Mouse (Mus musculus): ENCODE data around the gene Ube3a. TPM values are rescaled to one million over a fixed set of nuclear protein-coding genes. Genes with fewer than 3 reads are reported as not detected.

The Ube3a gene
- 88.5 and 92.6 TPM in 2 replicates for polyA plus RNA-seq (2016; fragmentation: Nextera tagmentation; extraction: Ambion mirVana)

DNA sequence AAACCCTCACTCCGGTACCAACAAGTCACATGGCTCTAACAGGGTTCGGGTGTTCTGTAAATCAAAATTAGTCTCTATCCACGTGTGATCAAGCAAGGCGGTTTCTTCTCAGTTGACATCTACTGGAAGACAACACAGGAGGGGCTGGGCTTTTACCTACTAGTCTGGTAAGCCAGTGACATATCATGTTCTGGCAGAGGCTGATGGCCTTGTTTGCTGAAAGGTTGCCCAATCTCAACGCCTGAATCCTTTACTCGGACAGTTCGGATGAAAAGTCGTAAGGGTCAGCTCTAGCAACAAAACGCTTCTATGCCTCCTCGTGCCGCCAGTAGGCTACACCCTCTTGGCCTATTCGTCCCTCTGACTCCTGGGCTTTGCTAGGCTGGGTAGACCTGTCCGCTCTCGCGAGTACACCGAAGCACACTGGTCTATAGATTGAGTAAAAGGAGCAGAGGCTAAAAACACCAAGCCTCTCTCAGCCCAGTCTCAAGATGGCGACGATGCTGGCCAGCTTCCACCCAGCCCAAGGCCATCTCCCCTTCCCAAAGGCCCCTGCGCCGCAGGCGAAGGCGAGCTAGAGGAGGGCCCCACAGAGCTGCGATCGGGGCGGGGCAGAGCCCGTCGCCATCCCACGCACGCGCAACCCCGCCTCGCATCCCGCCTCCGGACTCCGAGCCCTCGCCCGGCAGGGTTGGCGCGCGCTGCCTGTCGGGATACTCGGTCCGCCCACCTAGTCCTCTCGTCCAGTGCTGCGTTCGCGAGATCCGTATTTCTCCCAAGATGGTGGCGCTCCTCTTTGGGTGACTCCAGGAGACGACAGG lies at the start of gene Ube3a:
TSS of gene Ube3a (plus strand) at position 706 of the 821 bp plus-strand sequence.
- Histone ChIP-seq H3K9me3 (replicated peaks) (no peaks in the 10 kb centered on the region), H3K36me3 (no peaks in the 10 kb centered on the region), H3K4me1 (peaks cover 12% of the 10 kb centered on the region), H3K27me3 (replicated peaks) (no peaks in the 10 kb centered on the region), H3K4me2 (peak within 1 kb of the TSS; percentile 77), H3K27ac (peak within 1 kb of the TSS; percentile 92), H3K4me3 (peak within 1 kb of the TSS; percentile 72), H3K9ac (peak within 1 kb of the TSS; percentile 98)
- ATAC-seq = peak; percentile 97
- 3% methylated on average over 50 of the region's 50 CpGs for WGBS (ENCODE audit: insufficient replicate concordance)

DNA sequence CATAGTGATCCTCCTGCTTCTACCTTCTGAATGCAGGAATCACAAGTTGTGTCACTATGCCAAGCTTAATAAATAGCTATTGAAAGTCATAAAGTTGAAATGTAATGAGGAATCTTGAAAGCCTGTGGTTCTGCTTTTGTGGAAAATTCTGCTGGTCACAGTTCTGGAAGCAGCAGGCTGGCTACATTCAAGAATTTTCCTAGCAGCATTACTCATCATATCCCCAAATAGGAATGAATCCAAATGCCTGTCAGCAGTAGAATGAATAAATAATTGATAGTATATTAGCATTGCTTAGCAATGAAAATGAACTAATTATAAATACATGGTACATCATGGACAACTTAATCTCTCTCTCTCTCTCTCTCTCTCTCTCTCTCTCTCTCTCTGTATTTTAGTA lies 35.7 kb upstream of the Ube3a start:
- ATAC-seq = no peak
- Histone ChIP-seq H3K4me2 (no peak overlapping the region), H3K4me3 (no peak overlapping the region)

GRCm38 (mm10) chr7:59214911-59215310 lies 13.6 kb upstream of the Ube3a start:
- Histone ChIP-seq H3K4me3 (no peak overlapping the region), H3K9ac (no peak overlapping the region), H3K4me1 (no peaks in the 10 kb centered on the region), H3K27ac (no peak overlapping the region), H3K36me3 (no peaks in the 10 kb centered on the region), H3K9me3 (replicated peaks) (peaks cover 3% of the 10 kb centered on the region; the same call in 1 of the 2 replicates), H3K4me2 (no peak overlapping the region), H3K27me3 (replicated peaks) (no peaks in the 10 kb centered on the region)
- no peak for ATAC-seq
- 60% methylated on average over 1 of the region's 1 CpGs for WGBS (ENCODE audit: insufficient replicate concordance)

More for the DNA sequence above, 35.7 kb upstream of the Ube3a start:
- H3K9me3 ChIP-seq (replicated peaks) = no peaks in the 10 kb centered on the region
- H3K9ac ChIP-seq = no peak overlapping the region
- no peaks in the 10 kb centered on the region for H3K36me3 ChIP-seq
- no peaks in the 10 kb centered on the region for H3K27me3 ChIP-seq (replicated peaks)
- no peak overlapping the region for H3K27ac ChIP-seq
- H3K4me1 ChIP-seq = no peaks in the 10 kb centered on the region

DNA sequence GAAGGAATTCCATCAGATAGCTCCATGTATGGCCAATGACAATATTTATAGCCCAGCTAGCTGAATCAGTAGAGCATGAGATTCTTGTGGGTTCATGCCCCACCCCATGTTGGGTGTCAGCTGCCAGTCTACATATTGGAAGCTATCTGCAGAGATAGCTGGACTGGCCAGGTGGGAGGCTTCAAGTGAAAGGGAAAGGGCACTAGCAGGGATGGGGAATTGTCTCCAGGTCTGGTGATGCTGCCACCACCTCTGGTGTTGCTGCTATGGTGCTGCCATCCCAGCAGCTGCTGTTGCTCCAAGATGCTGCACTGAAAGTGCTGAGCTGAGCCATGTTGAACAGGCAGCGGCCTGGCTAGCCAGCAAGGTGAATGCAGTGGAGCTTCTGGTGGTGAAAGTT lies 7.3 kb upstream of the Ube3a start:
- Histone ChIP-seq H3K27ac (no peak overlapping the region), H3K4me3 (no peak overlapping the region), H3K36me3 (no peaks in the 10 kb centered on the region), H3K4me2 (no peak overlapping the region), H3K27me3 (replicated peaks) (no peaks in the 10 kb centered on the region), H3K9me3 (replicated peaks) (no peaks in the 10 kb centered on the region; the same call in 1 of the 2 replicates), H3K9ac (no peak overlapping the region), H3K4me1 (no peaks in the 10 kb centered on the region)
- WGBS (ENCODE audit: insufficient replicate concordance) = 60% methylated on average over 1 of the region's 1 CpGs
- no peak for ATAC-seq

- under 1% methylated on average over 39 of the region's 39 CpGs for WGBS (ENCODE audit: insufficient replicate concordance)
- H3K27me3 ChIP-seq (replicated peaks) = no peaks in the 10 kb centered on the region
- no peaks in the 10 kb centered on the region for H3K36me3 ChIP-seq
- H3K4me3 ChIP-seq = peak overlapping the region; percentile 72
- ATAC-seq = peak; percentile 67
- H3K4me2 ChIP-seq = peak overlapping the region; percentile 77
- peak overlapping the region; percentile 92 for H3K27ac ChIP-seq
- peaks cover 15% of the 10 kb centered on the region for H3K4me1 ChIP-seq
- H3K9ac ChIP-seq = peak overlapping the region; percentile 98
- H3K9me3 ChIP-seq (replicated peaks) = no peaks in the 10 kb centered on the region
Measured at GRCm38 (mm10) chr7:59228866-59229182, 274 bp downstream of the Ube3a start.

DNA sequence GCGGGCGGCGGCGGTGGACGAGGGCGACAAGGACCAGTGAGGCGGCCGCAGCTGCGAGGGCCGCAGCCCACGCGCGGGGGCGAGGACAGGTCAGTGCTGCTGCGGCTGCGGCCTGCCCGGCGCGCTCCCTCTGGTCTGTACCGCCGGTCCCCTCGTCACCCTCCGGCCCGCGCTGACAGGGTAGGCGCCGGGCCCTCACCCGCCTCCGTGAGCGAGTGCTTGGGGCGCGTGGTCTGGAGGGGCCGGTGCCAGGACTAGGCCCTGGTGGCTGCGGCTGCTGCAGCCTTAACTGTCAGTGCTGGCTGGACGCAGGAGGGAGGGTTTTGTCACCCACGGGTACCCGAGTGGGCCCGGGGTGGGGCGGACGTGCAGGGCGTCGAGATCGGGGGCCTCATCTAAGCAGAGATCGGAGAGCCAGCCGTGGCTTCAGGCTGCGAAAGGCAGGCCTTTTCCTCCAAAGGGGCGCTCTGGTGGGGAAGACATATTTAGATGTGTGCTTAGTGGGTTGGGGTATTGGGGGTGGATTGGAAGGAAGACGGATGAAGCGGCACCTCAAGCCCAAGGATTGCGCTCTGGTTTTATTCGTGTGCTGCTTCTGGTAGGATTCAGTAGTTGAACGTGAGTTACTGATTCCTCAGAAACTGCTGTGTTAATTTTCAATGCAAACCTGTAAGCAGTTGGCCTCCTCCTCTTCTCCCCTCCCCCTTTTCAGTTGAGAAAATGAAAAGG lies 797 bp downstream of the Ube3a start:
- Histone ChIP-seq H3K4me1 (peaks cover 18% of the 10 kb centered on the region), H3K27ac (peak overlapping the region; percentile 92), H3K36me3 (no peaks in the 10 kb centered on the region), H3K9me3 (replicated peaks) (no peaks in the 10 kb centered on the region), H3K4me3 (peak overlapping the region; percentile 72), H3K4me2 (peak overlapping the region; percentile 77), H3K27me3 (replicated peaks) (no peaks in the 10 kb centered on the region), H3K9ac (peak overlapping the region; percentile 98)
- ATAC-seq = peak; percentile 34
- under 1% methylated on average over 46 of the region's 52 CpGs for WGBS (ENCODE audit: insufficient replicate concordance)

DNA sequence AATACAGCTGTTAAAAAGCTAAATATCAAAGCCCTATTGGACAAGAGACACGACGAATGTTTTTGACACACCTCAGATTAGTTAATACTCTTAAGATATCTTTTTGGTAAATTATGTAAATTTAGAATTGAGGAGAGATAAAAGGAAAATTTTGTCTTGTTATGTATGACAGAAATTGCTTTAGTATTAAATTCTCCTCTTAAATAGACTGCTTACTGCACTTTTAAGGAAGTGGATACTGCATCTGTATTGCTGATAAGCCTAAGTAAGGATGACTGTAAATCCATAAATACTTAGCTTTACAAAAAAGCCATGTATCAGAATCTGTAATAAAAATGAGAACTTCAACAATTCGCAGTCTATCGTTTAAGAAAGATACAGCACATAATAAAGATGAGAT lies 1.8 kb downstream of the Ube3a start:
- H3K4me3 ChIP-seq = peak overlapping the region; percentile 72
- no peak for ATAC-seq

GRCm38 (mm10) chr7:59230768-59231167 lies 2.2 kb downstream of the Ube3a start:
- WGBS (ENCODE audit: insufficient replicate concordance) = 45% methylated on average over 5 of the region's 5 CpGs
- Histone ChIP-seq H3K9me3 (replicated peaks) (no peaks in the 10 kb centered on the region), H3K9ac (peak overlapping the region; percentile 22; the same call in 1 of the 2 replicates), H3K36me3 (no peaks in the 10 kb centered on the region), H3K27ac (no peak overlapping the region), H3K4me2 (peak overlapping the region; percentile 77), H3K4me3 (peak overlapping the region; percentile 72), H3K27me3 (replicated peaks) (no peaks in the 10 kb centered on the region), H3K4me1 (peaks cover 28% of the 10 kb centered on the region)
- no peak for ATAC-seq

More for the DNA sequence above, 1.8 kb downstream of the Ube3a start:
- no peaks in the 10 kb centered on the region for H3K27me3 ChIP-seq (replicated peaks)
- H3K27ac ChIP-seq = no peak overlapping the region
- WGBS (ENCODE audit: insufficient replicate concordance) = 37% methylated on average over 4 of the region's 4 CpGs
- peak overlapping the region; percentile 98 for H3K9ac ChIP-seq
- no peaks in the 10 kb centered on the region for H3K36me3 ChIP-seq
- H3K9me3 ChIP-seq (replicated peaks) = no peaks in the 10 kb centered on the region
- H3K4me2 ChIP-seq = peak overlapping the region; percentile 77
- peaks cover 27% of the 10 kb centered on the region for H3K4me1 ChIP-seq

GRCm38 (mm10) chr7:59231960-59232359 lies 3.4 kb downstream of the Ube3a start:
- no peak overlapping the region for H3K4me3 ChIP-seq
- H3K4me1 ChIP-seq = peaks cover 28% of the 10 kb centered on the region
- peak overlapping the region; percentile 27; the same call in 1 of the 2 replicates for H3K9ac ChIP-seq
- H3K27me3 ChIP-seq (replicated peaks) = no peaks in the 10 kb centered on the region
- no peaks in the 10 kb centered on the region for H3K36me3 ChIP-seq
- peak overlapping the region; percentile 32 for H3K4me2 ChIP-seq
- 44% methylated on average over 1 of the region's 1 CpGs for WGBS (ENCODE audit: insufficient replicate concordance)
- ATAC-seq = no peak
- no peaks in the 10 kb centered on the region for H3K9me3 ChIP-seq (replicated peaks)
- H3K27ac ChIP-seq = no peak overlapping the region

- no peak overlapping the region for H3K9ac ChIP-seq
- peak overlapping the region; percentile 36 for H3K4me2 ChIP-seq
- H3K36me3 ChIP-seq = no peaks in the 10 kb centered on the region
- peaks cover 28% of the 10 kb centered on the region for H3K4me1 ChIP-seq
- peak; percentile 70; the same call in 1 of the 2 replicates for ATAC-seq
- no peaks in the 10 kb centered on the region for H3K9me3 ChIP-seq (replicated peaks)
- H3K4me3 ChIP-seq = no peak overlapping the region
- WGBS (ENCODE audit: insufficient replicate concordance) = 75% methylated on average over 8 of the region's 8 CpGs
- no peak overlapping the region for H3K27ac ChIP-seq
- no peaks in the 10 kb centered on the region for H3K27me3 ChIP-seq (replicated peaks)
Measured at GRCm38 (mm10) chr7:59234773-59235401, 6.3 kb downstream of the Ube3a start.

DNA sequence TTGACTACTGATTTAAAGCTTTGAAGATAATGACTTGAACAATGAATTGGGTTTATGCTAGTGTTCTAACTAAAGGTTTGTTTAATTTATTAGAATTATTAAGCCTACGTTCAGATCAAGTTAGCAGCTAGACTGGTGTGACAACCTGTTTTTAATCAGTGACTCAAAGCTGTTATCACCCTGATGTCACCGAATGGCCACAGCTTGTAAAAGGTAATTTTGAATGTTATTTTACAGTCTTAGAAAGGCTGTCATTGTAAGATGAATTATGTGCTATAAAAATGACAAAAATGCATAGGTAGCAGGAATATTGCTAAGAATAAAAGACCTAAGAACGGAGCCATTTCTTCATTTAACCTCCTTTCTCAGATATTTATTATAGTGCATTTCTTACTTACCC lies 14.7 kb downstream of the Ube3a start:
- Histone ChIP-seq H3K4me2 (no peak overlapping the region), H3K36me3 (peaks cover 8% of the 10 kb centered on the region), H3K9ac (no peak overlapping the region), H3K27ac (no peak overlapping the region), H3K4me3 (no peak overlapping the region), H3K27me3 (replicated peaks) (no peaks in the 10 kb centered on the region), H3K4me1 (no peaks in the 10 kb centered on the region), H3K9me3 (replicated peaks) (no peaks in the 10 kb centered on the region)
- 76% methylated on average over 3 of the region's 3 CpGs for WGBS (ENCODE audit: insufficient replicate concordance)
- no peak for ATAC-seq

DNA sequence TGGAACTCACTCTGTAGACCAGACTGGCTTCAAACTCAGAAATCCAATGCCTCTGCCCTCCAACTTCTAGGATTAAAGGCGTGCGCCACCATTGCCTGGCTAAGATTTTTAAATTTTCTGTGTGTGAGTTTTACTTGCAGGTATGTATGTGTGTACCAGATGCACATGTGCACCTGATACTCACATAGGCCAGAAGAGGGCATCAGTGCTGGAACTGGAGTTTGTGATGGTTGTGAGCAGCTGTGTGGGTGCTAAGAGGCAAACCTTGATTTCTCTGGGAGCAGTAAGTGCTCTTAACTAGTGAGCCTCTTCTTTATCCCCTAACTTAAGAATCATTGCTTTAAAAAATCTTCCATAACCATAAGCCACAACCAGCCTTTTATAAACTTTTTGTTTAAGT lies 17.0 kb downstream of the Ube3a start:
- no peak overlapping the region for H3K9ac ChIP-seq
- H3K27ac ChIP-seq = no peak overlapping the region
- no peaks in the 10 kb centered on the region for H3K4me1 ChIP-seq
- ATAC-seq = no peak
- H3K9me3 ChIP-seq (replicated peaks) = no peaks in the 10 kb centered on the region
- peaks cover 16% of the 10 kb centered on the region for H3K36me3 ChIP-seq
- no peak overlapping the region for H3K4me2 ChIP-seq
- WGBS (ENCODE audit: insufficient replicate concordance) = 92% methylated on average over 2 of the region's 2 CpGs
- no peak overlapping the region for H3K4me3 ChIP-seq
- H3K27me3 ChIP-seq (replicated peaks) = no peaks in the 10 kb centered on the region
